Mouse (Mus musculus) midbrain, embryonic 10.5 days (tissue): ENCODE results near the gene Tra2a. TPM values are rescaled to one million over a fixed set of nuclear protein-coding genes. Genes with fewer than 3 reads are reported as not detected.
A peak's percentile ranks its signal among the peaks of the same experiment; 100 is the strongest.
"Not testable (repeated sequence)": the region's sequence is repeated elsewhere in the genome, so short reads cannot be mapped to it uniquely, and the experiment has no call there.

ENCODE experiments used
- DNase-seq: peaks from one replicate; pipeline ENCODE4 v3.0.0-alpha.2; 2017; ENCODE audit warnings: low spot score
- H3K27ac ChIP-seq: fragments of 300-500 bp; sonication (generic); replicated peaks from 2 replicates; pipeline ENCODE4 v1.5.1; 2016; ENCODE audit warnings: mild to moderate bottlenecking
- H3K27me3 ChIP-seq: fragments of 300-500 bp; sonication (generic); 2 replicates; pipeline ENCODE4 v1.6.1; 2016; ENCODE audit warnings: low read depth, mild to moderate bottlenecking; ENCODE audit not compliant: poor library complexity, severe bottlenecking
- H3K36me3 ChIP-seq: fragments of 300-500 bp; sonication (generic); 2 replicates; pipeline ENCODE4 v1.6.1; 2016; ENCODE audit warnings: mild to moderate bottlenecking, moderate library complexity
- H3K4me1 ChIP-seq: fragments of 300-500 bp; sonication (generic); 2 replicates; pipeline ENCODE4 v1.6.1; 2016
- H3K4me3 ChIP-seq: fragments of 300-500 bp; sonication (generic); 2 replicates; pipeline ENCODE4 v1.5.1; 2016; ENCODE audit warnings: mild to moderate bottlenecking, moderate library complexity
- H3K9me3 ChIP-seq: fragments of 300-500 bp; sonication (generic); replicated peaks from 2 replicates; pipeline ENCODE4 v1.6.1; 2016; ENCODE audit warnings: mild to moderate bottlenecking
- WGBS: fragments of 180-500 bp; shearing (Covaris S2); methylation state at CpG from one replicate; pipeline ENCODE4 v1.1.7; 2016; 5-methylcytosine and 5-hydroxymethylcytosine counted together
- polyA plus RNA-seq: library from polyadenylated mRNA; unstranded; fragments of >200 nt; fragmentation: Nextera tagmentation; extraction: Ambion mirVana; gene quantifications from 2 replicates; pipeline ENCODE4 v1.2.1, GENCODE M21; 2016

Tra2a gene
- 121 and 126 TPM in 2 replicates for polyA plus RNA-seq

DNA sequence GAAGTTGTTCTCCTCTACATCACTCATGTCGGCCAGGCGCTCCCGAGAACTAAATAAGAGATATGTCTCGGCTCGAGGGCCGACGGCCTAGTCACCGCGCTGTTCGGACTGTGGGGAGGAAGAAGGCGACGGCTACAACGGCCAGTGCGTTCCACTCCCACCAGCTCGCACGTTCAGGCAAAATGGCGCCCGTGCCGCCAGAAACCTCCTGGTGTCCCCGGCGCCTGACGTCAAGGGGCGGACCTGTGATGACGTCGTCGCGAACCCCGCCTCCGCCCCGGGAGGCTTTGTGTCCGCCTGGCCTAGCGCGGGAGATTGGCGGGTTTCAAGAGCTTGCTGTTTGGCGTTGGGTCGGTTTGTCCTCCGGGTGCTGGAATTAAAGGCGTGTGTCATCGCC, at the start of gene Tra2a:
Gene Tra2a, minus strand, starts transcription at position 187 of the 397 bp plus-strand sequence.
- H3K27me3 ChIP-seq: no peaks in the 10 kb centered on the region
- under 1% methylated on average over 39 of the region's 39 CpGs for WGBS
- H3K9me3 ChIP-seq: no peaks in the 10 kb centered on the region
- H3K27ac ChIP-seq: peak within 1 kb of the TSS; percentile 99
- H3K4me1 ChIP-seq: peaks cover 31% of the 10 kb centered on the region
- H3K36me3 ChIP-seq: peaks cover 10% of the 10 kb centered on the region; the same call in 1 of the 2 replicates
- peak; percentile 97 for DNase-seq
- peak within 1 kb of the TSS; percentile 89 for H3K4me3 ChIP-seq

DNA sequence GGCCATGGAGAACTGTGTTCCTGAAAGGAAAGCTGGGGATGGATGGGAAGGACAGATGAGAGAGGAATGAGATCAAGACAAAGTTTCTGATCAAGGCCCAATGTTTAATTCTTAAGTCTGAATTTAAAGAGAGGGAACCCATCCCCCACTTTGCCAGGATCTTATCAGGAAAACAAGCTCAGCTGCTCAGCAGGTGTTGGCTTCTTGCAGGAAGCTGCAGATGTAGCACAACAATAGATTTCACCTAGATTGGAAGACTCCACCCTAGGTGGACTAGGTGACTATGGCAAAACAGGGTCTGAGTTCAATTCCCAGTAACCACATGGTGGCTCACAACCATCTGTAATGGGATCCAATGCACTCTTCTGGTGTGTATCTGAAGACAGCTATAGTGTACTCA, 34.5 kb upstream of the Tra2a start:
- Histone ChIP-seq H3K4me1 (no peaks in the 10 kb centered on the region), H3K9me3 (no peaks in the 10 kb centered on the region), H3K27ac (no peak overlapping the region), H3K36me3 (no peaks in the 10 kb centered on the region), H3K27me3 (no peaks in the 10 kb centered on the region), H3K4me3 (no peak overlapping the region)
- no peak for DNase-seq

DNA sequence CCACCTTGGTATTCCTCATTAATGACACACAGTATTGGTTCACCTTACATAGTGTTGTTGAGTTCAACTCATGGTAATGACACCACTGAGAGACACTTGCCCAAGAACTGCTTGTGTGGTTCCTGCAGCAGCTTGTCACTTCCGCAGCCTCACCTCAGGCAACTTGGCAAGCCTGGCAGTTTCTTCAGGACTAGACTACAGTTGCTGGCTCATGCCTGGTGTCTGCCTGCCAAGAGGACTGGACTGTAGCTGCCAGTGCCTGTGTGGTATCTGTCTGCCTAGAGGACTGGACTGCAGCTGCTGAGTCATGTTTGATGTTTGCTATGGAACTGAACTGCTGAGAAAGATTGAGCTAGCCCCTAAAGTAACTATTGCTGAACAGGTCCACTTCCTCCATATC, 18.3 kb upstream of the Tra2a start:
- Histone ChIP-seq H3K4me3 (no peak overlapping the region), H3K27ac (no peak overlapping the region), H3K27me3 (no peaks in the 10 kb centered on the region), H3K36me3 (no peaks in the 10 kb centered on the region), H3K4me1 (0 out of 2 replicates have a peak, but pooled peaks cover 3% of the 10 kb centered on the region), H3K9me3 (no peaks in the 10 kb centered on the region)
- WGBS: 91% methylated on average over 1 of the region's 1 CpGs
- DNase-seq: no peak

DNA sequence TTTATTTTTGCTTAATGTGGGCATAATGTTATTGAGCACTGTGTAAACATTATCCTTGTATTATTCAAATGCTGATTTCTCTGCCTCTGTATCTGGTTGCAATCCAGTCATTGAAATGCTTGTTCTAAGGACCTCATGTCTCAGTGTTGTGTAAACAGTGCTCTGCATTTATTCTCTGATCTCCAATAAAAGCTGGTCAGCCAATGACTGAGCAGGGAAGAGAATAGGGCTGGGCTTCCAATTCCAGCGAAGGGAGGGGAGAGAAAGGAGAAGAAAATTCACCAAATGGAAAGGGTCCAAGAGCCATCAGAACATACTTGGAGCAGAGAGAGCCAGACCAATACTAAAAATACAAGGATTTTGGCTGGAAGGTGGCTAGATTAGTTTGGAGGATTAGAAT, 17.1 kb upstream of the Tra2a start:
- Histone ChIP-seq H3K36me3 (no peaks in the 10 kb centered on the region), H3K4me3 (no peak overlapping the region), H3K9me3 (no peaks in the 10 kb centered on the region), H3K27me3 (no peaks in the 10 kb centered on the region), H3K27ac (no peak overlapping the region), H3K4me1 (0 out of 2 replicates have a peak, but pooled peaks cover 3% of the 10 kb centered on the region)
- WGBS: 52% methylated on average over 1 of the region's 1 CpGs
- no peak for DNase-seq

DNA sequence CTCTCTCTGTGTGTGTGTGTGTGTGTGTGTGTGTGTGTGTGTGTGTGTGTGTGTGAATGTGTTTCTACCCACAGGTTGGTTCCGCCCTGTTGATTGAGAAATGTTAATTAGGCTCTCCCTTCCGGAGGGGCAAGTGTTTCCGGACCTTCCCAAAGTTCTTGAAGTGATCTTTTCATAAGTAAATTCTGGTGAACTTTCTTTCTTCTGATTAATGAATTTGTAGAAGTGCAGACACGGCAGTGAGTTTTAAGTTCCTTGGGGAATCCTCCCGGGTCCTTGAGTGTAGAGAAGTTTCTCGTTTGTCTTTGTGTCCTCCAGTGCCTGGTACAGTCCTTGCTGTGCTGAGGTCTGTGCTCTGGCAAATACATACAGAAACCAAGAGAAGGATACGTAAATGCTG, 11.5 kb upstream of the Tra2a start:
- no peak overlapping the region for H3K4me3 ChIP-seq
- no peaks in the 10 kb centered on the region for H3K36me3 ChIP-seq
- no peaks in the 10 kb centered on the region for H3K9me3 ChIP-seq
- 90% methylated on average over 7 of the region's 7 CpGs for whole genome bisulfite sequencing
- no peak overlapping the region for H3K27ac ChIP-seq
- H3K4me1 ChIP-seq: peaks cover 10% of the 10 kb centered on the region
- no peaks in the 10 kb centered on the region for H3K27me3 ChIP-seq
- DNase-seq: no peak

DNA sequence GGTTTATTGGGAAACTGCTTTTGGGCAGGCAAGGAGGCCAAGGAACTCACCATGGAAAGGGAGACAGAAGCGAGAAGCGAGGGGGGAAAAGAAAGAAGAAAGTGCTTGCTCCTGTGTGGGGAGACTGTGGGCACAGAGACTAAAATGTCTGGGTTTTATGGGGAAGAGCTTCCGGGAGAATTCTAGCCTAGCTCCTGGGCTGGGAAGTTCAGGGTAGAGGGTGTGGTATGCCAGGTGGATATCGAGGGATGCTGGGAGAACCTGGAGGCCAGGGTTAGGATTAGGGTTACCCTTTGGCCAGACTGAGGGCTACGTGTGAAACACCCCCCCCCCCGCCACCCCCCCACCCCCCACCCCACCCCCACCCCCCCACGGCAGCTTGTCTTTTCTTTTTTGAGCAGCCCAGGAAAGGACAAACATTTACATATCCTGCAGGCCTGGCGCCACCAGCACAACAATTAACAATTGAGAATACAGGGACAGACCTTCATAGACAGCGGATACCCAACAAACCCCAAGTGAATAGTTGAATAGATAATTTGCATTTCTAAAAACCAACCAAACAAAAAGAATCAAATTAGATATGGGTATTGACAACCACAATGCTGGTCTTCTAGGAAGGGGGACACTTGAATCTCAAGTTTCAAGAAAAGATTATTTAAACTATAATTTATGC, 10.7 kb upstream of the Tra2a start:
- Histone ChIP-seq H3K9me3 (no peaks in the 10 kb centered on the region), H3K27ac (0 out of 2 replicates have a peak overlapping the region, but pooled peaks have one; percentile 63), H3K36me3 (no peaks in the 10 kb centered on the region), H3K27me3 (no peaks in the 10 kb centered on the region), H3K4me1 (peaks cover 10% of the 10 kb centered on the region), H3K4me3 (no peak overlapping the region)
- no peak for DNase-seq
- WGBS: 49% methylated on average over 9 of the region's 9 CpGs

DNA sequence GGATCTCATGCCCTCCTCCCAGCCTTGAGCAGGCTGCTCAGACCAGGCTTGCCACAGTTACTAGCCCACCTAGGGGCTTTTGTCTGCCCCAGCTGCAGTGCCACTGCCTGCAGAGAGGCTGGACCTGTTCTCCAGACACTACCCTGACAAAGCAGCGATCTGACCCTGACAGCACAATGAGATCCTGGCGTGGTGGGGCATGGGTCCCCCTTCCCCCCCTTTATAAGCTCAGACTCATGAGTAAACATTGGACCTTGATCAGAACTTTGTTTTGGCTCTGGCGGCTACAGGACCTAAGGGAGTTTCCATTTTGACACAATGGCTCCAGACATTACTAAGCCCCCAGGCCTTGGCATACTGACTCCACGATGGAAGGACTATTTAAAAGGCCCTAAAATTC, 10.1 kb upstream of the Tra2a start:
- DNase-seq: peak; percentile 11
- H3K27me3 ChIP-seq: no peaks in the 10 kb centered on the region
- H3K36me3 ChIP-seq: no peaks in the 10 kb centered on the region
- H3K9me3 ChIP-seq: no peaks in the 10 kb centered on the region
- peaks cover 10% of the 10 kb centered on the region for H3K4me1 ChIP-seq
- peak overlapping the region; percentile 63 for H3K27ac ChIP-seq
- WGBS: 23% methylated on average over 4 of the region's 4 CpGs
- no peak overlapping the region for H3K4me3 ChIP-seq

DNA sequence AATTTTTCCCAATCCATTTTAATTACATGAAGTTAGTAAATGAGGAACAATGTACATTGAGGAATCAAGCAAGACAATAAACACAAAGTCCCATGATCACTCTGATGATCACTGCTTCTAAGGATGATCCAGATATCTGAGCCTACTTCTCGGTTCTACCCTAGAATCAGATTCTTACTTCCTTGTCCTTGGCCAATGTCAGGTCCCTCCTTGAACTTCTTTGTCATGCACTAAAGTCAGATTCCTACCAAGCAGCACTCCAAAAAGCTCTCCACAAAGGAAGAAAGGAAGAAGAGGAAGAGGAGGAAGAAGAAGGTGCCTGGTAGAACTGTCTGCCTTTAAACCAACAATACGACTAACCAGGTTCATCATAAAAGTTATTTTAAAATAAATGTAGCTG, 9.0 kb upstream of the Tra2a start:
- Histone ChIP-seq H3K4me1 (peaks cover 10% of the 10 kb centered on the region), H3K36me3 (no peaks in the 10 kb centered on the region), H3K9me3 (no peaks in the 10 kb centered on the region), H3K27me3 (no peaks in the 10 kb centered on the region), H3K4me3 (no peak overlapping the region), H3K27ac (no peak overlapping the region)
- 84% methylated on average over 2 of the region's 2 CpGs for WGBS
- no peak for DNase-seq

DNA sequence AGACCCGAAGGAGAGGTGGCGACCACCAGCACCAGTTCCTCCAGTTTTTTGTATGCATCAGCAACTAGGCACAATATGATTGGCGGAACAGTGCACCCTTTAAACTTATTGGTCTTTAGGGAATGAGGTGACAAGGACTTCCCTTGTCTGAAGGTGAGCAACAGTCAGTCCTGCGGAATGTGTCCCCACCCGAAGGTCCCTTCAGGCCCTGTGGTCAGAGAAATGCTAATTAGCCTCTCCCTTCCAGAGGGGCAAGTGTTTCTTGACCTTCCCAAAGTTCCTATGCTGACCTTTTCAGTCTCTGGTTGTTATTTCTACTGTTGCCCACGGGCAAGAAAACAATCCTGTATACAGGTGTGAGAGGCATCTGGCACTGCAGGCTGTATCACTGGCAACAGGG, 8.0 kb upstream of the Tra2a start:
- Histone ChIP-seq H3K27me3 (no peaks in the 10 kb centered on the region), H3K36me3 (no peaks in the 10 kb centered on the region), H3K4me3 (no peak overlapping the region), H3K9me3 (no peaks in the 10 kb centered on the region), H3K4me1 (peaks cover 10% of the 10 kb centered on the region), H3K27ac (no peak overlapping the region)
- WGBS: 78% methylated on average over 6 of the region's 6 CpGs
- peak; percentile 3 for DNase-seq

DNA sequence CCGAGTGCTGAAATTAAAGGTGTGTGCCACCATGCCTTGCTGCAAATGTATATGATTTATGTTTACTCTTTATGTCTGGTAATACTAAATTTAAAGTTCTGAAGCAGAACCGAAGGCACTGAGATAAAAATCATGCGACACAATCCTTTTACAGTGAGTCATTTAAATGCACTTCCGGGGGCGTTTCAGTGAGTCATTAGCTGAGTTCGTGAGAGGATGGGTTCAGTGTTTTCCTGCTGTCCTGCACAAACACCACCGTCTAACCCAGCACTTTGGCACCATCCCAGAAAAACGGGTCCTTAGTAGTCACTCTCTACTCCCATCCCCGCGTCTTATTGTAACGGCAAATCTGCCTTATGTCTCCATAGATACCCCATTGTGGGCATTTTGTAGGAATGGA, 6.1 kb upstream of the Tra2a start:
- 83% methylated on average over 11 of the region's 11 CpGs for WGBS
- peak; percentile 5 for DNase-seq
- Histone ChIP-seq H3K4me1 (peaks cover 10% of the 10 kb centered on the region), H3K9me3 (no peaks in the 10 kb centered on the region), H3K36me3 (no peaks in the 10 kb centered on the region), H3K27me3 (no peaks in the 10 kb centered on the region), H3K27ac (no peak overlapping the region), H3K4me3 (no peak overlapping the region)

DNA sequence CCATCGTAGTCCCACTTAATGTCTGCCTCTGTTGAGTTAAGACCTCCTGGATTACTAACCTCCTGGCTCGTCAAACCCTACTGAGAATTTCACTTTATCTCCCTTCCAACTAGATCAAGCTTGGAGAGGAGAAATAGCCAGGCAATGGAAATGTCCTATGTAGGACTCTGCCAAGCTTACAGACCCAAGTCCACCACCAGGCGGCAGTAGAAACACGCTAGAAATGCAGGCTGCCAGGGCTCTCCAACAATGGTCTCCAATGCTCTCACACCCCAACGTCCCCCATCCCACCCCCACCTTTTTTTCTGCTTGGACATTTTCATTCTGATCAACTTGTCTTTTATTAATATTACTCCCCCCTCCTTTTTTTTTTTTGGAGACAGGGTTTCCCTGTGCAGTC, 5.4 kb upstream of the Tra2a start:
- H3K27ac ChIP-seq: no peak overlapping the region
- 24% methylated on average over 5 of the region's 5 CpGs for WGBS
- H3K9me3 ChIP-seq: no peaks in the 10 kb centered on the region

DNA sequence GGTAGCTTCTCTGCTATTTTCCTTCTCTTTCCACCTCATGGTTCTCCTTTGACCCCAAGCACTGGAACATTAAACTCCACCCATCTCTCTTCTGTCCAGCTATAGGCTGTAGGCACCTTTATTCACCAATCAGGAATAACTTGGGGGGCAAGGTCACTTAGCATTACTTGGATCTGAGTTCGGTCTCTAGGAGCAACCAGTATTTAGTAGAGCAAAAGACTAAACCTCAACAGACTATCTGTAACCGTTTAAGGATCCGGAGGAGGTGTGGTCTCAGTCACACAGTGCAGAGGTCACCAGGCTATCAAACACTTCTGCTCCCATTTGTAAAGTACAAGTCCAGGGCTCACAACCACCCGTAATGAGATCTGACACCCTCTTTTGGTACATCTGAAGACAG, 3.9 kb upstream of the Tra2a start:
- no peak for DNase-seq
- no peak overlapping the region for H3K27ac ChIP-seq
- H3K9me3 ChIP-seq: no peaks in the 10 kb centered on the region
- no peaks in the 10 kb centered on the region for H3K27me3 ChIP-seq
- H3K4me3 ChIP-seq: no peak overlapping the region
- no peaks in the 10 kb centered on the region for H3K36me3 ChIP-seq
- 0 out of 2 replicates have a peak, but pooled peaks cover 2% of the 10 kb centered on the region for H3K4me1 ChIP-seq
- WGBS: 72% methylated on average over 4 of the region's 4 CpGs

More for the DNA sequence above, 5.4 kb upstream of the Tra2a start:
- DNase-seq: peak; percentile 75
- Histone ChIP-seq H3K36me3 (no peaks in the 10 kb centered on the region), H3K27me3 (no peaks in the 10 kb centered on the region), H3K4me1 (peaks cover 8% of the 10 kb centered on the region), H3K4me3 (no peak overlapping the region)

DNA sequence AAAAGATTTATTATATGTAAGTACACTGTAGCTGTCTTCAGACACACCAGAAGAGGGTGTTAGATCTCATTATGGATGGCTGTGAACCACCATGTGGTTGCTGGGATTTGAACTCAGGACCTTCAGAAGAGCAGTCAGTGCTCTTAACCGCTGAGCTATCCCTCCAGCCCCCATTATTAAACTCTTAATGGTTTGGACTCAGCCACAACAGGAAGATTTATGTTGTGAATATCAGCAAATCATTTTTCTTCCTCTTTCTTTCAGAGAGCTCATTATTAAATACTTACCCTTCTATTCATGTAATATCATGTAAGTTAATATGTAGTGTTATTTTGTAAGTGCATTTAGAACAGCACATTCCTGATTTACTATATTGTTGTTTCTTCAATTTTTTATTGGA, 1.4 kb upstream of the Tra2a start:
- H3K4me3 ChIP-seq, H3K27me3 ChIP-seq, DNase-seq, H3K9me3 ChIP-seq, H3K36me3 ChIP-seq, H3K27ac ChIP-seq: not testable (repeated sequence)
- peaks cover 21% of the 10 kb centered on the region for H3K4me1 ChIP-seq
- WGBS: 100% methylated on average over 1 of the region's 1 CpGs
